Comparison of ENCODE assay signal across 8 mouse cellular contexts in genomic region chr12:15765996-15766395, GRCm38 (mm10). TPM values are rescaled to one million over a fixed set of nuclear protein-coding genes. Genes with fewer than 3 reads are reported as not detected.
DNase-seq lines count a peak whose midpoint lies in the region; ATAC-seq lines count a peak whose summit lies in the region.

No protein-coding gene starts in this region.

- no peak for ATAC-seq in monocyte, adult 5-6 weeks (replicated peaks; ENCODE audit: insufficient number of reproducible peaks, low FRiP score, low TSS enrichment, poor library complexity, severe bottlenecking)

- DNase-seq in right cerebral cortex, adult 18-20 months = peak; percentile 59
- no peak for DNase-seq in right cerebral cortex, adult 2 months (ENCODE audit: low spot score in 2 of 2)
- DNase-seq in gastrocnemius, adult 18-20 months (ENCODE audit: low spot score) = peak; percentile 92
- peak; percentile 44 to 69 for DNase-seq in kidney, postnatal 25 days
- peak; percentile 15 for DNase-seq in ovary, postnatal 14 days (ENCODE audit: low spot score)
- no peak for DNase-seq in neural tube, embryonic 10.5 days (ENCODE audit: extremely low spot score, low spot score)
- no peak for DNase-seq in yolk sac, embryonic 10.5 days (ENCODE audit: low spot score)

RNA-seq across cellular contexts. Expression of gene Trib2, which starts 50.7 kb away (rescaled TPM):
- 10 to 100 TPM in 1 of 2 experiments, 1 to 10 TPM in 1; 7.1 to 19.5 TPM for total RNA-seq in gastrocnemius, adult 18-20 months (2021)
- total RNA-seq in monocyte, adult 5-6 weeks (2017) = 4.4 to 12.6 TPM (median 5.5 TPM) in 3 replicates

Comparison
In these comparisons a context has a peak if more than half of its experiments do, and no peak if none do; other contexts are left out.
1. DNase-seq: peak in right cerebral cortex, adult 18-20 months (single experiment), gastrocnemius, adult 18-20 months (single experiment), kidney, postnatal 25 days (2 of 2) and ovary, postnatal 14 days (single experiment); none in right cerebral cortex, adult 2 months (0 of 2), neural tube, embryonic 10.5 days (single experiment) and yolk sac, embryonic 10.5 days (single experiment).